Mouse (Mus musculus) limb, embryonic 15.5 days (tissue): ENCODE measurements around the gene Cfap97d1. TPM values are rescaled to one million over a fixed set of nuclear protein-coding genes. Genes with fewer than 3 reads are reported as not detected.
A peak's percentile ranks its signal among the peaks of the same experiment; 100 is the strongest.

ENCODE experiments used
- ATAC-seq: fragments of 200-750 bp; cut with Nextera tagmentation; 2 replicates; pipeline ENCODE4 v1.8.0; 2017; ENCODE audit warnings: low read depth, moderate TSS enrichment; ENCODE audit not compliant: insufficient number of reproducible peaks, low FRiP score, low TSS enrichment
- H3K27ac ChIP-seq: fragments of 300-500 bp; sonication (generic); 2 replicates; pipeline ENCODE4 v1.5.1; 2015; ENCODE audit warnings: moderate library complexity, mild to moderate bottlenecking, inconsistent platforms
- H3K27me3 ChIP-seq: fragments of 300-500 bp; sonication (generic); 2 replicates; pipeline ENCODE4 v1.6.1; 2015; ENCODE audit warnings: inconsistent platforms
- H3K36me3 ChIP-seq: fragments of 300-500 bp; sonication (generic); 2 replicates; pipeline ENCODE4 v1.6.1; 2015; ENCODE audit warnings: inconsistent platforms
- H3K4me1 ChIP-seq: fragments of 300-500 bp; sonication (generic); 2 replicates; pipeline ENCODE4 v1.6.1; 2015; ENCODE audit warnings: inconsistent platforms
- H3K4me2 ChIP-seq: fragments of 300-500 bp; sonication (generic); 2 replicates; pipeline ENCODE4 v1.6.1; 2015; ENCODE audit warnings: mild to moderate bottlenecking, inconsistent platforms
- H3K4me3 ChIP-seq: fragments of 300-500 bp; sonication (generic); 2 replicates; pipeline ENCODE4 v1.5.1; 2015; ENCODE audit warnings: mild to moderate bottlenecking, inconsistent platforms
- H3K9ac ChIP-seq: fragments of 300-500 bp; sonication (generic); 2 replicates; pipeline ENCODE4 v1.6.1; 2015; ENCODE audit warnings: inconsistent platforms
- H3K9me3 ChIP-seq: fragments of 300-500 bp; sonication (generic); 2 replicates; pipeline ENCODE4 v1.6.1; 2016; ENCODE audit warnings: inconsistent platforms
- WGBS: fragments of 180-500 bp; shearing (Covaris S2); methylation state at CpG from one replicate; pipeline ENCODE4 v1.1.7; 2015; 5-methylcytosine and 5-hydroxymethylcytosine counted together
- polyA plus RNA-seq: library from polyadenylated mRNA; unstranded; fragments of >200 nt; fragmentation: Nextera tagmentation; extraction: Ambion mirVana; gene quantifications from 2 replicates; pipeline ENCODE4 v1.2.1, GENCODE M21; 2015

Gene Cfap97d1
- polyA plus RNA-seq, 1 experiment from 2014 or later = not detected

DNA sequence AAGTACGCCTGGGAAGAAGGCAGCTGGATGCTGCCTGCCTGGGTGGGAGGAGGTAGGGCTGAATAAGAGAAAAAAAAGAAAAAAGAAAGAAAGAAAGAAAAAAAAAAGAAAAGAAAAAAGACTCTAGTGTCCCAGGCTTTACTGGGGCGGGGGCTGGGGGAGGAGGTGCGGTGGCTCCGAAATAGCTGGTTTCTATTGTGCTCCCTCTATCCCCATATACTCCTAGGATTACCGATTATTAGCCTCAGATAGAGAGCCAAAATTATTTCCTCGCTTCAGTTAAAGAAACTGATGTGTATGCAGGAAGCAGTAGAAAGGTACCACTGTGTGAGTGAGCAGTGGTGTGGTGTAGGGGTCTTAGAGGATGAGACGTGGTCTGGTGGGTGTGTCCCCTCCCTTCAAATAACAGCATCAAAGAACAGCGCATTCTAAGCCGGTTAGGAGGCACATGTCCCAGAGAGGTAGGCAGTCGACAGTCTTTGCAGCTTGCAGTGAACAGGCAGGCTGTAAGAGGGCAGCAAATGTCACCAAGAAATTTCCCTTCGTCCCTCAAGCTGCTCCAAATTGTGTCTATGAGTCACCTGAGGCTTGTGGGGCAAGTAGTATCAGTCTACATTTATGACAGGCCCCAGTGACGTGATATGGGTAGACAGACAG lies 43.4 kb downstream of the Cfap97d1 start:
- H3K36me3 ChIP-seq = no peaks in the 10 kb centered on the region
- no peaks in the 10 kb centered on the region for H3K9me3 ChIP-seq
- H3K9ac ChIP-seq = 0 out of 2 replicates have a peak overlapping the region, but pooled peaks have one; percentile 56
- ATAC-seq = no peak
- H3K4me1 ChIP-seq = peaks cover 14% of the 10 kb centered on the region
- 5% methylated on average over 12 of the region's 12 CpGs for WGBS
- H3K4me3 ChIP-seq = peak overlapping the region; percentile 73
- no peaks in the 10 kb centered on the region for H3K27me3 ChIP-seq
- H3K4me2 ChIP-seq = peak overlapping the region; percentile 94
- H3K27ac ChIP-seq = no peak overlapping the region

DNA sequence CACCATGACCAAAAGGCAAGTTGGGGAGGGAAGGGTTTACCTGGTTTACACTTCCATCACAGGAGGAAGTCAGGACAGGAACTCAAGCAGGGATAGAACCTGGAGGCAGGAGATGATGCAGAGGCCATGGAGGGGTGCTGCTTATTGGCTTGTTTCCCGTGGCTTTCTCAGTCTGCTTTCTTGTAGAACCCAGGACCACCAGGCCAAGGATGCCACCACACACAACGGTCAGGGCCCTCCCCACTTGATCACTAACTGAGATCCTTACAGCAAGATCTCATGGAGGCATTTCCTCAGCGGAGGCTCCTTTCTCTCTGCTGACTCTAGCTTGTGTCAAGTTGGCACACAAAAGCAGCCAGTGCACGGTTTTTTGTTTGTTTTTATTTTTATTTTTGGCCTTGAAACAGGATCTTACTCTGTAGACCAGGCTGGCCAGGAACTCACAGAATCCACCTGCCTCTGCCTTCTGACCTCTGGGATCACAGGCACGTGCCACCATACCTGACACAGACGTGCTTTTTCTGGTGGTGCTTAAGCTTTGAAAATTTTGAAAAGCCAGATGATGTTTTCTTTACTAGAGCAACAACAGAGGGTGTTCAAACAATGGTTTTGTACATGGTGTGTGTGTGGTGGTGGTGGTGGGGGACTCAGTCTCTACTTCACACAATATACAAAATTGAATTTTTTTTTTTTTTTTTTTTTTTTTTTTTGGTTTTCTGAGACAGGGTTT lies 44.2 kb downstream of the Cfap97d1 start, which contains the start of gene Mpp3:
Gene Mpp3 (minus strand): TSS at position 375 of the 730 bp plus-strand sequence.
- peaks cover 14% of the 10 kb centered on the region for H3K4me1 ChIP-seq
- H3K9me3 ChIP-seq = no peaks in the 10 kb centered on the region
- WGBS = 73% methylated on average over 6 of the region's 6 CpGs
- H3K27me3 ChIP-seq = no peaks in the 10 kb centered on the region
- 0 out of 2 replicates have a peak within 1 kb of the TSS, but pooled peaks have one; percentile 56 for H3K9ac ChIP-seq
- no peaks in the 10 kb centered on the region for H3K36me3 ChIP-seq
- H3K4me2 ChIP-seq = peak within 1 kb of the TSS; percentile 94
- H3K4me3 ChIP-seq = peak within 1 kb of the TSS; percentile 73
- no peak within 1 kb of the TSS for H3K27ac ChIP-seq
- no peak for ATAC-seq

DNA sequence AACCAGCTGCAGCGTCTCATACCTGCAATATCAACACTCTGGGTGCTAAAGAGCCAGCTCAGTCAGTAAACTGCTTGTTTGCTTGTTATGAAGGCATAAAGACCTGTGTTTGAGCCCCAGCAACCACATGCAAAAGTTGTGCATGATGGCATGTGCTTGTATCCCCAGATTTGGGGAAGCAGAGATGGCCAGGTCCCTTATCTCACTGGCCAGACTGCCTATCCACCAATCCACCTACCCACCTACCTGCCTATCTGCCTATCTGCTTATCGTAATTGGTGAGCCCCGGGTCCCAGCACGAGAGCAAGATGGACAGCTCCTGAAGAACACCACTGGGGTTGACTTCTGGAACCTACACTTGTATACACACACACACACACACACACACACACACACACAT lies 45.2 kb downstream of the Cfap97d1 start:
- no peak overlapping the region for H3K4me2 ChIP-seq
- no peak for ATAC-seq
- 86% methylated on average over 4 of the region's 4 CpGs for WGBS
- H3K27ac ChIP-seq = no peak overlapping the region
- no peak overlapping the region for H3K9ac ChIP-seq
- H3K36me3 ChIP-seq = no peaks in the 10 kb centered on the region
- H3K4me3 ChIP-seq = no peak overlapping the region
- no peaks in the 10 kb centered on the region for H3K27me3 ChIP-seq
- no peaks in the 10 kb centered on the region for H3K9me3 ChIP-seq
- H3K4me1 ChIP-seq = peaks cover 14% of the 10 kb centered on the region

DNA sequence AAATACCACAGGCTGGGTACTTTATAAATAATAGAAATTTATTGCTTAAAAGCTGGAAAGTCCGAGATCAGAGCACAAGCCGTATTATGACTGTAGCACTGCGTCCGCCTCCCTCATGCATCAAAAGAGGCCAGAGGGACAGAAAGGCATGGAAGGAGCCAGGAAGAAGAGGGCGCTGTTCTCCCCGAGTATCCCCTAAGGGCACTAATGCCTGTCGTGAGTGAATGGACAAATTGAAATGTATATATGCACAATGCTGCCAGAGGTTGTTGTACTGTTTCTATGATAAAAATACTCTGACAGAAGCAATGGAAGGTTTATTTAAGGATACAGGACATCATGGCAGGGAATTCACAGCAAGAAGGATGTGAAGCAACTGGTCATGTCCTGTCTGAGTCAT lies 45.9 kb downstream of the Cfap97d1 start:
- H3K27ac ChIP-seq = no peak overlapping the region
- no peak for ATAC-seq
- peaks cover 14% of the 10 kb centered on the region for H3K4me1 ChIP-seq
- no peaks in the 10 kb centered on the region for H3K27me3 ChIP-seq
- H3K4me3 ChIP-seq = no peak overlapping the region
- 40% methylated on average over 7 of the region's 7 CpGs for WGBS
- no peak overlapping the region for H3K9ac ChIP-seq
- no peaks in the 10 kb centered on the region for H3K9me3 ChIP-seq
- H3K4me2 ChIP-seq = no peak overlapping the region
- no peaks in the 10 kb centered on the region for H3K36me3 ChIP-seq

DNA sequence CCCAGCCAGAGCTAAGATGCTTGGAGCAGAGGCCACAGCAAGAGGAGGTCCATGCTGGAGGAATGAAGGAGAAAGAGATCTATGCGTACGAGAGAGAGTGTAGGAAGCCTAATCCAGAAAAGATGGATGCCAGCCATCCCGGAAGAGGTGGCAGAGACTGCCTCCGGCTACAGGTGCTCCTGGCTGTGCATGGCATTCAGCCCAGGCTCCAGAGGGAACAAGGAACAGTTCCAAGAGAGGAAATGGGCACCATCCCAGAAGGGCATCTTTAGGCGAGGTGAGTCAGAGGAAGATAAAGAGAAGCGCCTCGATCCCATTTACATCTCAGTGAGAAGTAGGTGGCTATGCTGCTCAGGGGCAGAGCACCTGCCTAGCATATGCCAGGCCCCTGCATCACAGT lies 47.1 kb downstream of the Cfap97d1 start:
- Histone ChIP-seq H3K27me3 (no peaks in the 10 kb centered on the region), H3K4me2 (no peak overlapping the region), H3K36me3 (no peaks in the 10 kb centered on the region), H3K9ac (no peak overlapping the region), H3K4me3 (no peak overlapping the region), H3K9me3 (no peaks in the 10 kb centered on the region), H3K4me1 (peaks cover 11% of the 10 kb centered on the region), H3K27ac (no peak overlapping the region)
- 79% methylated on average over 7 of the region's 7 CpGs for WGBS
- ATAC-seq = no peak

DNA sequence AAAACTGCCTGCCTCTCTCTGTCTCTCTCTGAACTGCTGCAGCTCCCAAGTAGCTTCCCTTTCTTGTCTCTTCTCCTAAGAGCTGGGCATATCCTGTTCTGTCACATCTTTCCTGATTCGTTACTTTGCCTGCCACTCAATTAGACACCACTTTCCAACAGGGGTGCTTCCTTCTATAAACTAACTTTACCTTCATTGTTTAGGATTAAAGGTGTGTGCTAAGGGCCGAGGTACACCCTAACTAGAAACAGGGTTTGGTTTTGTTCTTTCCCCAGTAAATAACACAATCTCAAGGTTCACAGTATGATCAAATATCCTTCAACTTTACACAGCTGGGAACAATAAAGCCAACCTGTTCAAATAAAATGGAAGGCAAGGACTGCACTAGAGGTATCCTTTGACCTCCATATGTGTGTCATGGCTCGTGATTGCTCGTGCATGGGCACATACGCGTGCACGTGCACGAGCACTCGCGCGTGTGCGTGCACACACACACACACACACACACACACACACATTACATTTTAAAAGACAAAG lies 49.0 kb downstream of the Cfap97d1 start:
- ATAC-seq = no peak
- no peak overlapping the region for H3K9ac ChIP-seq
- 78% methylated on average over 12 of the region's 12 CpGs for WGBS
- H3K27me3 ChIP-seq = no peaks in the 10 kb centered on the region
- no peaks in the 10 kb centered on the region for H3K36me3 ChIP-seq
- H3K4me2 ChIP-seq = no peak overlapping the region
- no peaks in the 10 kb centered on the region for H3K9me3 ChIP-seq
- no peaks in the 10 kb centered on the region for H3K4me1 ChIP-seq
- H3K27ac ChIP-seq = no peak overlapping the region
- no peak overlapping the region for H3K4me3 ChIP-seq

DNA sequence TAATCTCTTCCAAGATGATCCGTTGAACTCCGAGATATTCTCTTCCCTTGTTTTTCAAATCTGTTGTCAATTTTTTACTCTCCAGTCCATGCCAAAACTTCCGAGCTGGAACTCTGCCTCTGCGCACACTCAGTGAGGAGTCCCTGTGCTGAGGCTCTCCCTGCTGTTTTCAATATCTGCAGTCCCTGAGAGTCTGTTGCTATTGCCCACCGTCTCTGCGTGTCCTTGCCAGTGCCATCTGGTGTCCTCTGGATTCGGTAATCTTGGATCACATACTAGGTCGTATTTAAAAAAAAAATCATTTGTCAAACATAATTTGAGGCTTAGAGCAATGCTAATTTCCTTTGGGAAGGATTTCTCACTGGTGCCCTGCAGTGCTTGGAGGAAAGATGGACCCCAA lies 50.8 kb downstream of the Cfap97d1 start:
- ATAC-seq = no peak
- WGBS = 57% methylated on average over 8 of the region's 8 CpGs
- H3K27ac ChIP-seq = no peak overlapping the region
- H3K4me3 ChIP-seq = no peak overlapping the region
- H3K4me2 ChIP-seq = no peak overlapping the region
- no peak overlapping the region for H3K9ac ChIP-seq
- no peaks in the 10 kb centered on the region for H3K36me3 ChIP-seq
- no peaks in the 10 kb centered on the region for H3K27me3 ChIP-seq
- H3K4me1 ChIP-seq = no peaks in the 10 kb centered on the region
- no peaks in the 10 kb centered on the region for H3K9me3 ChIP-seq

DNA sequence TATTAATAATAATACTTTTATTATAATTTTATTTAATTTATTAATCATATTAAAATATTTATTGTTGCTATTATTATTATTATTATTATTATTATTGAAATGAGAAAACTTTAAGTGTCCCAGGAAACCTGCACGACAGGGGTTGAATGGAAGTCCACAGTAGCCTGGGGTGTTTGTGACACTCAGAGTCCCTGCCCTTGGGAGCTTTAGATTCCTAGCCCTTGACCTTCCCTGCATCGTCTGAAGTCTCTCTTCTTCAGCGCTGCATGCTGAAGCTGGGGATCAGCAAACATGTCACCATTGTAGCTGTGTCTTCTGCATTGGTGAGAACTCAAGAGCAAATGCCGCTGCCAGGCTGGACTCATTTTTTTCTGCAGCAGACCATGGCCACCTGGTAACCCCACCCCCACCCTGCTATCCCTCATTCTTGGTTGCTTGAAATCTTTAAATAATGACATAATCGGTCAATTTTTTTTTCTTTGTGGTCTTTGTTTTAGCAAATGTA lies 51.4 kb downstream of the Cfap97d1 start:
- no peak overlapping the region for H3K4me3 ChIP-seq
- H3K27me3 ChIP-seq = no peaks in the 10 kb centered on the region
- H3K9me3 ChIP-seq = no peaks in the 10 kb centered on the region
- no peak overlapping the region for H3K9ac ChIP-seq
- no peak overlapping the region for H3K27ac ChIP-seq
- 0 out of 2 replicates have a peak, but pooled peaks cover 2% of the 10 kb centered on the region for H3K4me1 ChIP-seq
- no peaks in the 10 kb centered on the region for H3K36me3 ChIP-seq
- H3K4me2 ChIP-seq = no peak overlapping the region
- no peak for ATAC-seq
- 74% methylated on average over 5 of the region's 5 CpGs for WGBS

DNA sequence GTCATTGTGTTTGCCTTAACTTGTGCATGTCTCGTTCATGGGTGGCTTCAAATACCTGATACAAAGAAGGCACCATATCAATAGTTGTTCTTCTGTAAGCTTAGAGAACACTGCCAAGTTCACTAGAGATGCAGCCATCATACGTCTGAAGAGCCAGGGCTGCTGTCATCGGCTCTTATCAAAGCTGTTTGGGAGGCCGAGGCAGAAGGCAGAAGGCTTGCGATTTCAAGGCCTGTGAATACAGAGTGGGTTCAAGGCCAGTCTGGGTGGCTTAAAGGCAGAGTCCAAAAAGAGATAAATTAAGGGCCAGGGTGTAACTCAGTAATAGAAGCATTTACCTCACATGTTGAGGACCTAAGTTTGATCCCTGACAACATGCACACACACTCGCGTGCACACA lies 52.3 kb downstream of the Cfap97d1 start:
- H3K27ac ChIP-seq = no peak overlapping the region
- no peak for ATAC-seq

DNA sequence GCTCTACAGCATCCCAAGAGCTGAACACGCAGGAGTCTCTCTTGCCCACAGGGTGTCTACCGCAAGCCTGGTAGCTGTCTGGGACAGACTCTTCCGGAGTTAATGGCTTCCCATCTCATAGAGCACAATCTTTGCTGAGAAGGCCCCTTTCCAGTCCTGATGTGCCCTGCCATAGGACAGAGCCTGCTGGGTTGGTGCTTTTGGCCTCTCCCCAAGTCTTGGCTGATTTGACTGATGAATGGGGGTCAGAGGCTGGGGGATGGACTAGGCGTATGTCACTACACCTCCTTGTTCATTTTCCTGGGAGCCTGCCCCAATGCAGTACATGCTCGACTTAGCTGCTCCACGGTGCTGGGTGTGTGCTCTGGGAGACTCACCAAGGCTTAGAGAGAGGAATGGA lies 53.7 kb downstream of the Cfap97d1 start:
- Histone ChIP-seq H3K36me3 (no peaks in the 10 kb centered on the region), H3K9me3 (no peaks in the 10 kb centered on the region), H3K4me2 (no peak overlapping the region), H3K27ac (no peak overlapping the region), H3K4me3 (no peak overlapping the region), H3K27me3 (no peaks in the 10 kb centered on the region), H3K4me1 (0 out of 2 replicates have a peak, but pooled peaks cover 2% of the 10 kb centered on the region), H3K9ac (no peak overlapping the region)
- WGBS = 83% methylated on average over 6 of the region's 6 CpGs
- no peak for ATAC-seq

More for the DNA sequence above, 52.3 kb downstream of the Cfap97d1 start:
- Histone ChIP-seq H3K9me3 (no peaks in the 10 kb centered on the region), H3K36me3 (no peaks in the 10 kb centered on the region), H3K4me3 (no peak overlapping the region), H3K4me2 (no peak overlapping the region), H3K9ac (no peak overlapping the region), H3K4me1 (0 out of 2 replicates have a peak, but pooled peaks cover 2% of the 10 kb centered on the region), H3K27me3 (no peaks in the 10 kb centered on the region)
- WGBS = 81% methylated on average over 7 of the region's 7 CpGs

DNA sequence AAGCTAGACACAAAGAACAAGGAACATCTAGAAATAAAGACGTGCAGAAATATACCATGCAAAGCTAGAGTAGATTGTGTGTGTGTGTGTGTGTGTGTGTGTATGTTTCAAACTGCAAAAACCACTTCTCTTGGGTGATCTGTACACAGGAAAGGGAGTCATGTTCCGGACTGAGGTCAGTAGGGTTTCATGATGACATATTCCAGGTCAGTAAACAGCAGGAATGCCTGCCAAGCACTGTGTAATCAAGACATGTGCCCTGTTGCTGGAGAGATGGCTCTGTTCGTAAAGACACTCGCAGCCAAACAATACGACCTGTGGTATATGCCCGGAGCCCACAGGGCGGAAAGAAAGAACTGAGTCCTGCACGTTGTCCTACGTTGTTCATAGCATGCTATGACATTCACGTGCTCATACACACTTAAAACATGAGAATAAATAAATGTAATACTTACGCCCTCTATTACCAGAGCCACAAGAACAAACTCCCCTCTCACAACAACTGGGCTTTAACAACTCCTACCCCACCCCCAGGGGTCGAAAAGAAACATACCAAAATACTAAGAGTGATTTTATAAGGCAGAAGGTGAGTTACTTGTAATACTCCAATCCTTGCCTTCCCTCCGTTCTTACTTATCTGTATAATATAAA lies 55.5 kb downstream of the Cfap97d1 start:
- Histone ChIP-seq H3K4me1 (0 out of 2 replicates have a peak, but pooled peaks cover 2% of the 10 kb centered on the region), H3K27me3 (no peaks in the 10 kb centered on the region), H3K4me2 (no peak overlapping the region), H3K4me3 (no peak overlapping the region), H3K27ac (no peak overlapping the region), H3K36me3 (no peaks in the 10 kb centered on the region), H3K9ac (no peak overlapping the region), H3K9me3 (no peaks in the 10 kb centered on the region)
- ATAC-seq = no peak
- WGBS = 71% methylated on average over 13 of the region's 13 CpGs
